21 mouse cellular contexts compared by ENCODE assay signal in genomic region chr15:12408205-12408604, GRCm38 (mm10).
DNase-seq lines count a peak whose midpoint lies in the region; ATAC-seq and TF ChIP-seq lines count a peak whose summit lies in the region.
"Had no signal": no experiment of that assay in that cellular context is flagged by ENCODE, and none has a peak within 500 bp of the region (broad histone marks: within the 10 kb centered on the region; RNA-seq: fewer than 3 reads in every experiment).

No protein-coding gene starts in this region.

- no peaks in the 10 kb centered on the region for H3K27me3 ChIP-seq in embryonic facial prominence, embryonic 13.5 days
- H3K27me3 ChIP-seq in embryonic facial prominence, embryonic 10.5 days (replicated peaks; ENCODE audit: low read depth, poor library complexity, severe bottlenecking) = no peaks in the 10 kb centered on the region
- H3K27me3 ChIP-seq in hindbrain, postnatal 0 days (ENCODE audit: insufficient read depth, low read length) = no peaks in the 10 kb centered on the region
- no peaks in the 10 kb centered on the region for H3K27me3 ChIP-seq in hindbrain, embryonic 13.5 days
- no peaks in the 10 kb centered on the region for H3K27me3 ChIP-seq in kidney, embryonic 15.5 days
- H3K27me3 ChIP-seq: CH12.LX; heart, embryonic 13.5 days; neural tube, embryonic 13.5 days had no signal

- no peaks in the 10 kb centered on the region for H3K9me3 ChIP-seq in embryonic facial prominence, embryonic 13.5 days
- H3K9me3 ChIP-seq in embryonic facial prominence, embryonic 10.5 days = no peaks in the 10 kb centered on the region
- H3K9me3 ChIP-seq in hindbrain, postnatal 0 days (ENCODE audit: low read length) = no peaks in the 10 kb centered on the region
- no peaks in the 10 kb centered on the region for H3K9me3 ChIP-seq in hindbrain, embryonic 13.5 days
- no peaks in the 10 kb centered on the region for H3K9me3 ChIP-seq in kidney, embryonic 15.5 days (replicated peaks)
- H3K9me3 ChIP-seq: heart, embryonic 13.5 days; midbrain, embryonic 10.5 days; neural tube, embryonic 13.5 days had no signal

- peaks cover 16% of the 10 kb centered on the region for H3K4me1 ChIP-seq in embryonic facial prominence, embryonic 13.5 days
- no peaks in the 10 kb centered on the region for H3K4me1 ChIP-seq in embryonic facial prominence, embryonic 10.5 days
- peaks cover 5% of the 10 kb centered on the region; the same call in 1 of the 2 replicates for H3K4me1 ChIP-seq in hindbrain, postnatal 0 days (ENCODE audit: insufficient read depth, low read length)
- H3K4me1 ChIP-seq in hindbrain, embryonic 13.5 days (replicated peaks) = no peaks in the 10 kb centered on the region
- no peaks in the 10 kb centered on the region for H3K4me1 ChIP-seq in kidney, embryonic 15.5 days
- H3K4me1 ChIP-seq: heart, embryonic 13.5 days; neural tube, embryonic 13.5 days had no signal

- TF ChIP-seq CTCF in hindbrain, postnatal 0 days (IDR thresholded peaks at IDR 0.05; ENCODE audit: low read depth) = no peak

- DNase-seq in embryonic facial prominence, embryonic 10.5 days (ENCODE audit: low spot score) = no peak
- peak; percentile 43 for DNase-seq in hindbrain, postnatal 0 days (ENCODE audit: low spot score)
- peak; percentile 28 for DNase-seq in right cerebral cortex, adult 18-20 months
- no peak for DNase-seq in right cerebral cortex, postnatal 4 days
- DNase-seq in urinary bladder, adult 2 months (ENCODE audit: low spot score) = no peak
- DNase-seq: adrenal gland, adult 8-10 months; cerebellum, adult 9-11 months; embryo, embryonic 11 days; heart, postnatal 4 days; lung, adult 18-20 months; lung, postnatal 4 days; thymus, postnatal 4 days had no signal

- H3K9ac ChIP-seq in embryonic facial prominence, embryonic 13.5 days = no peak overlapping the region
- no peak overlapping the region for H3K9ac ChIP-seq in hindbrain, postnatal 0 days (replicated peaks; ENCODE audit: low read length)
- H3K9ac ChIP-seq in hindbrain, embryonic 13.5 days = no peak overlapping the region
- H3K9ac ChIP-seq in kidney, embryonic 15.5 days = no peak overlapping the region
- H3K9ac ChIP-seq: heart, embryonic 13.5 days; neural tube, embryonic 13.5 days had no signal

- H3K4me3 ChIP-seq in embryonic facial prominence, embryonic 13.5 days = no peak overlapping the region
- H3K4me3 ChIP-seq in embryonic facial prominence, embryonic 10.5 days = no peak overlapping the region
- no peak overlapping the region for H3K4me3 ChIP-seq in hindbrain, postnatal 0 days (ENCODE audit: low read length)
- H3K4me3 ChIP-seq in hindbrain, embryonic 13.5 days = no peak overlapping the region
- H3K4me3 ChIP-seq in kidney, embryonic 15.5 days (replicated peaks) = no peak overlapping the region
- H3K4me3 ChIP-seq: erythroblast, embryonic 14.5 days; heart, embryonic 13.5 days; midbrain, embryonic 10.5 days; neural tube, embryonic 13.5 days had no signal

- whole genome bisulfite sequencing in embryonic facial prominence, embryonic 13.5 days = 66% methylated on average over 8 of the region's 8 CpGs
- WGBS in embryonic facial prominence, embryonic 10.5 days = 92% methylated on average over 8 of the region's 8 CpGs
- 45% methylated on average over 8 of the region's 8 CpGs for WGBS in hindbrain, postnatal 0 days
- WGBS in hindbrain, embryonic 13.5 days = 81% methylated on average over 8 of the region's 8 CpGs
- 84% methylated on average over 8 of the region's 8 CpGs for WGBS in kidney, embryonic 15.5 days

- no peak overlapping the region for H3K27ac ChIP-seq in embryonic facial prominence, embryonic 13.5 days
- no peak overlapping the region for H3K27ac ChIP-seq in embryonic facial prominence, embryonic 10.5 days (replicated peaks)
- H3K27ac ChIP-seq in hindbrain, postnatal 0 days = no peak overlapping the region
- no peak overlapping the region for H3K27ac ChIP-seq in hindbrain, embryonic 13.5 days
- H3K27ac ChIP-seq in kidney, embryonic 15.5 days = no peak overlapping the region
- H3K27ac ChIP-seq: heart, embryonic 13.5 days; neural tube, embryonic 13.5 days had no signal

- H3K4me2 ChIP-seq in embryonic facial prominence, embryonic 13.5 days = no peak overlapping the region
- H3K4me2 ChIP-seq in hindbrain, postnatal 0 days (ENCODE audit: low read depth, low read length) = no peak overlapping the region
- H3K4me2 ChIP-seq in hindbrain, embryonic 13.5 days = no peak overlapping the region
- H3K4me2 ChIP-seq in kidney, embryonic 15.5 days = no peak overlapping the region
- H3K4me2 ChIP-seq: heart, embryonic 13.5 days; neural tube, embryonic 13.5 days had no signal

- peak; percentile 26; the same call in 1 of the 2 replicates for ATAC-seq in embryonic facial prominence, embryonic 13.5 days (ENCODE audit: insufficient number of reproducible peaks, insufficient read depth, low FRiP score, low TSS enrichment, low read depth)
- ATAC-seq in hindbrain, postnatal 0 days = peak; percentile 80
- ATAC-seq in hindbrain, embryonic 13.5 days (ENCODE audit: low FRiP score) = no peak
- ATAC-seq in kidney, embryonic 15.5 days (replicated peaks; ENCODE audit: low FRiP score) = no peak
- ATAC-seq: inflammation-experienced regulatory T-cells, adult 6 months had no signal

- H3K36me3 ChIP-seq in embryonic facial prominence, embryonic 13.5 days = peaks cover 5% of the 10 kb centered on the region; the same call in 1 of the 2 replicates
- H3K36me3 ChIP-seq in embryonic facial prominence, embryonic 10.5 days (replicated peaks) = no peaks in the 10 kb centered on the region
- H3K36me3 ChIP-seq in hindbrain, postnatal 0 days (ENCODE audit: insufficient read depth, low read length) = no peaks in the 10 kb centered on the region
- H3K36me3 ChIP-seq in hindbrain, embryonic 13.5 days = no peaks in the 10 kb centered on the region
- peaks cover 15% of the 10 kb centered on the region for H3K36me3 ChIP-seq in kidney, embryonic 15.5 days
- H3K36me3 ChIP-seq: neural tube, embryonic 13.5 days had no signal

Comparison
In these comparisons a context has a peak if more than half of its experiments do, and no peak if none do; other contexts are left out.
1. ATAC-seq: peak in embryonic facial prominence, embryonic 13.5 days (single experiment) and hindbrain, postnatal 0 days (single experiment); none in hindbrain, embryonic 13.5 days (single experiment) and kidney, embryonic 15.5 days (single experiment).
2. DNase-seq: peak in hindbrain, postnatal 0 days (single experiment) and right cerebral cortex, adult 18-20 months (single experiment); none in embryonic facial prominence, embryonic 10.5 days (single experiment), right cerebral cortex, postnatal 4 days (single experiment) and urinary bladder, adult 2 months (single experiment).